In the genomic region with DNA sequence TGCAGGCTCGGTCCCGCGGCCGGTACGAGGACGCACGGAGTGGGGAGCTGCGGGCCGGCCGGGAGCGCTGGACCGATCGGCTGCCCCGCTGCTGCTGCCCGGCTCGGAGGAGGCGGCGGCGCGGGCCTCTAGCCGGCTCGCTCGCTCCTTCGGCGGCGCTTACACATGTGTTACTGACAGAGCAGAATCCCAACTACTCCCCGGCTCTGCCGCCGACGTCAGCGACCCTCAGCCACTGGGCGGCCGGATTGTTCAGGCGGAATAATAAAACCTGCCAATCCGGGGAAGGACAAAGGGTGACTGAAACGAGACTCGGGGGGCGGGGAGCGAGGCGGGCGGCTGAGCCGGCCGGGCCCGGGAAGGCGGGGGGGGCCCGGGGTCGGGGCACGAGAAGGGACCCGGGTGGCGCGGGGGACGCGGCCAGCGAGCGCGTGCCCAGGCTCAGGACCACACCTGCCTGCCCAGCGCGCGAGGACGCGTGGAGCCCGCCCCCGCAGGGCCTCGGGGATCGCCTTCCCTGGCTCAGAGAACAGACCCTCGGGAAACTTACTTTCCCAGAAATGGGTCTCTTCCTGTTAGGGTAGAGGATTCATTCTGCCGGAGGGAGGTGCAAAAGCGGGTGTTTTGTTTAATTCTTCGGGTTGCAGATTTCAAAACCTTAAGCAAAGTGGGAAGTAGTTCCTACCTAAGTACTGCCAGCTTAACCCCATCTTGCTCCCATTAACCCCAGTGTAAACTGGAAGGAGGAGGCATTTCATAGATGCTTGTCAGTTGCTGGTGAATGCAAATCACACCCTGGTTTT, we compare ENCODE assay signal across 8 mouse cellular contexts. TPM values are rescaled to one million over a fixed set of nuclear protein-coding genes. Genes with fewer than 3 reads are reported as not detected.
DNase-seq lines count a peak whose midpoint lies in the region; ATAC-seq and TF ChIP-seq lines count a peak whose summit lies in the region.

No protein-coding gene starts in this region.

- H3K4me2 ChIP-seq in hindbrain, postnatal 0 days (ENCODE audit: low read depth, low read length), result peak overlapping the region; percentile 62

- H3K36me3 ChIP-seq in hindbrain, postnatal 0 days (ENCODE audit: insufficient read depth, low read length), result no peaks in the 10 kb centered on the region

- no peak for TF ChIP-seq CTCF in gastrocnemius, adult 2 months (IDR thresholded peaks at IDR 0.05)
- TF ChIP-seq CTCF in hindbrain, postnatal 0 days (IDR thresholded peaks at IDR 0.05; ENCODE audit: low read depth), result no peak

- peak; percentile 87 for DNase-seq in T-cell, adult 2 months (ENCODE audit: low spot score)
- DNase-seq in cerebellum, postnatal 36 days, result peak; percentile 87
- peak; percentile 97 for DNase-seq in gastrocnemius, adult 2 months
- DNase-seq in hindbrain, postnatal 0 days (ENCODE audit: low spot score), result peak; percentile 97
- DNase-seq in left cerebral cortex, adult 8-10 months (ENCODE audit: low spot score in 2 of 2), result peak; percentile 85 to 93
- DNase-seq in right cerebral cortex, adult 18-20 months, result peak; percentile 96
- DNase-seq in urinary bladder, adult 2 months (ENCODE audit: low spot score), result peak; percentile 95

- ATAC-seq in hindbrain, postnatal 0 days, result peak; percentile 95
- peak; percentile 46 for ATAC-seq in megakaryocyte, adult 5-6 weeks (ENCODE audit: poor library complexity, severe bottlenecking)

- no peaks in the 10 kb centered on the region for H3K4me1 ChIP-seq in hindbrain, postnatal 0 days (ENCODE audit: insufficient read depth, low read length)

- H3K9ac ChIP-seq in hindbrain, postnatal 0 days (replicated peaks; ENCODE audit: low read length), result peak overlapping the region; percentile 68

- H3K9me3 ChIP-seq in hindbrain, postnatal 0 days (ENCODE audit: low read length), result no peaks in the 10 kb centered on the region

- H3K27ac ChIP-seq in gastrocnemius, adult 2 months, result peak overlapping the region; percentile 96
- H3K27ac ChIP-seq in hindbrain, postnatal 0 days, result peak overlapping the region; percentile 95

- intact Hi-C loops in gastrocnemius, adult 2 months (cut with DNase I), result loop anchor here (10.0 kb wide), 2 partner anchors 509 to 1729 kb away; a partner anchor contains a TSS

- peak overlapping the region; percentile 92 for H3K4me3 ChIP-seq in gastrocnemius, adult 2 months
- peak overlapping the region; percentile 68 for H3K4me3 ChIP-seq in hindbrain, postnatal 0 days (ENCODE audit: low read length)

- under 1% methylated on average over 55 of the region's 69 CpGs for WGBS in hindbrain, postnatal 0 days

- H3K27me3 ChIP-seq in hindbrain, postnatal 0 days (ENCODE audit: insufficient read depth, low read length), result no peaks in the 10 kb centered on the region

RNA-seq across cellular contexts. Expression of a gene that starts 0.5 kb away (rescaled TPM):
- 10 to 100 TPM; 23.4 to 24.5 TPM for total RNA-seq in gastrocnemius, adult 2 months (2021)
- total RNA-seq in hindbrain, postnatal 0 days (2014; rRNA removed), result 150 and 173 TPM in 2 replicates
- 111 and 113 TPM in 2 replicates for polyA plus RNA-seq in hindbrain, postnatal 0 days (2015; fragmentation: Nextera tagmentation; extraction: Ambion mirVana)
- 100 to 1,000 TPM; 234 to 286 (median 267) TPM for total RNA-seq in left cerebral cortex, adult 8-10 months (2022)
- total RNA-seq in megakaryocyte, adult 5-6 weeks (2015), result 324 and 340 TPM in 2 replicates
- total RNA-seq in megakaryocyte, adult 5-6 weeks (2017), result 83.8 and 92.4 TPM in 2 replicates
- polyA plus RNA-seq in urinary bladder, adult 2 months (2012; rRNA removed), result 175 and 179 TPM in 2 replicates

Comparison
In these comparisons a context has a peak if more than half of its experiments do, and no peak if none do; other contexts are left out.
1. Peak in every context shown above with its lines: DNase-seq, ATAC-seq, H3K4me3 ChIP-seq and H3K27ac ChIP-seq.